Mouse (Mus musculus): ENCODE measurements around the gene Ugt1a5. TPM values are rescaled to one million over a fixed set of nuclear protein-coding genes. Genes with fewer than 3 reads are reported as not detected.

The Ugt1a5 gene
- total and polyA plus RNA-seq, 2 experiments from 2014 or later = not detected

GRCm38 (mm10) chr1:88256886-88257663 is 91.3 kb downstream of the Ugt1a5 start:
- 80% methylated on average over 10 of the region's 10 CpGs for WGBS
- DNase-seq (ENCODE audit: low spot score) (no peak), ATAC-seq (ENCODE audit: low FRiP score) (no peak)
- H3K9ac ChIP-seq (replicated peaks; ENCODE audit: low read length, poor library complexity, severe bottlenecking) = no peak overlapping the region
- peaks cover 68% of the 10 kb centered on the region for H3K9me3 ChIP-seq (ENCODE audit: low read length)
- peaks cover 30% of the 10 kb centered on the region for H3K36me3 ChIP-seq (ENCODE audit: insufficient read depth, low read length)
- H3K4me2 ChIP-seq (ENCODE audit: low read depth, low read length, poor library complexity, severe bottlenecking) = no peak overlapping the region
- H3K4me1 ChIP-seq (ENCODE audit: insufficient read depth, low read length) = no peaks in the 10 kb centered on the region
- H3K27me3 ChIP-seq (ENCODE audit: insufficient read depth, low read length) = no peaks in the 10 kb centered on the region
- H3K27ac ChIP-seq (ENCODE audit: low read depth, low read length) = no peak overlapping the region
- no peak overlapping the region for H3K4me3 ChIP-seq (ENCODE audit: low read depth, low read length)
- TF ChIP-seq CTCF (IDR thresholded peaks at IDR 0.05) = no peak

GRCm38 (mm10) chr1:88257681-88258080 is 91.9 kb downstream of the Ugt1a5 start:
- ATAC-seq (ENCODE audit: low FRiP score) (no peak), DNase-seq (ENCODE audit: low spot score) (no peak)
- H3K4me3 ChIP-seq (ENCODE audit: low read depth, low read length) = no peak overlapping the region
- 82% methylated on average over 6 of the region's 6 CpGs for WGBS
- peaks cover 36% of the 10 kb centered on the region for H3K36me3 ChIP-seq (ENCODE audit: insufficient read depth, low read length)
- no peak overlapping the region for H3K27ac ChIP-seq (ENCODE audit: low read depth, low read length)
- H3K9me3 ChIP-seq (ENCODE audit: low read length) = peaks cover 62% of the 10 kb centered on the region
- H3K4me2 ChIP-seq (ENCODE audit: low read depth, low read length, poor library complexity, severe bottlenecking) = no peak overlapping the region
- no peak overlapping the region for H3K9ac ChIP-seq (replicated peaks; ENCODE audit: low read length, poor library complexity, severe bottlenecking)
- H3K27me3 ChIP-seq (ENCODE audit: insufficient read depth, low read length) = no peaks in the 10 kb centered on the region
- no peak for TF ChIP-seq CTCF (IDR thresholded peaks at IDR 0.05)
- H3K4me1 ChIP-seq (ENCODE audit: insufficient read depth, low read length) = no peaks in the 10 kb centered on the region

- Histone ChIP-seq H3K4me3 (ENCODE audit: low read depth, low read length) (no peak overlapping the region), H3K27ac (ENCODE audit: low read depth, low read length) (no peak overlapping the region), H3K4me2 (ENCODE audit: low read depth, low read length, poor library complexity, severe bottlenecking) (no peak overlapping the region), H3K27me3 (ENCODE audit: insufficient read depth, low read length) (no peaks in the 10 kb centered on the region), H3K9me3 (ENCODE audit: low read length) (peaks cover 55% of the 10 kb centered on the region), H3K9ac (replicated peaks; ENCODE audit: low read length, poor library complexity, severe bottlenecking) (no peak overlapping the region), H3K4me1 (ENCODE audit: insufficient read depth, low read length) (no peaks in the 10 kb centered on the region), H3K36me3 (ENCODE audit: insufficient read depth, low read length) (peaks cover 42% of the 10 kb centered on the region)
- ATAC-seq (ENCODE audit: low FRiP score) (no peak), DNase-seq (ENCODE audit: low spot score) (no peak)
- TF ChIP-seq CTCF (IDR thresholded peaks at IDR 0.05) = no peak
- 68% methylated on average over 6 of the region's 6 CpGs for WGBS
Observed at GRCm38 (mm10) chr1:88258361-88258760, 92.5 kb downstream of the Ugt1a5 start.

- WGBS = 79% methylated on average over 8 of the region's 8 CpGs
- TF ChIP-seq CTCF (IDR thresholded peaks at IDR 0.05) = no peak
- H3K9me3 ChIP-seq (ENCODE audit: low read length) = peaks cover 48% of the 10 kb centered on the region
- no peaks in the 10 kb centered on the region for H3K27me3 ChIP-seq (ENCODE audit: insufficient read depth, low read length)
- H3K4me1 ChIP-seq (ENCODE audit: insufficient read depth, low read length) = no peaks in the 10 kb centered on the region
- no peak overlapping the region for H3K4me2 ChIP-seq (ENCODE audit: low read depth, low read length, poor library complexity, severe bottlenecking)
- H3K9ac ChIP-seq (replicated peaks; ENCODE audit: low read length, poor library complexity, severe bottlenecking) = peak overlapping the region; percentile 3
- ATAC-seq (ENCODE audit: low FRiP score) (no peak), DNase-seq (ENCODE audit: low spot score) (peak; percentile 79)
- no peak overlapping the region for H3K4me3 ChIP-seq (ENCODE audit: low read depth, low read length)
- H3K27ac ChIP-seq (ENCODE audit: low read depth, low read length) = no peak overlapping the region
- peaks cover 49% of the 10 kb centered on the region for H3K36me3 ChIP-seq (ENCODE audit: insufficient read depth, low read length)
Observed at GRCm38 (mm10) chr1:88258881-88259642, 93.2 kb downstream of the Ugt1a5 start.

GRCm38 (mm10) chr1:88259643-88260024 is 93.8 kb downstream of the Ugt1a5 start:
- Histone ChIP-seq H3K4me2 (ENCODE audit: low read depth, low read length, poor library complexity, severe bottlenecking) (no peak overlapping the region), H3K9ac (replicated peaks; ENCODE audit: low read length, poor library complexity, severe bottlenecking) (peak overlapping the region; percentile 3; the same call in 1 of the 2 replicates), H3K27me3 (ENCODE audit: insufficient read depth, low read length) (no peaks in the 10 kb centered on the region), H3K36me3 (ENCODE audit: insufficient read depth, low read length) (peaks cover 55% of the 10 kb centered on the region), H3K27ac (ENCODE audit: low read depth, low read length) (no peak overlapping the region), H3K4me3 (ENCODE audit: low read depth, low read length) (no peak overlapping the region), H3K9me3 (ENCODE audit: low read length) (peaks cover 43% of the 10 kb centered on the region), H3K4me1 (ENCODE audit: insufficient read depth, low read length) (no peaks in the 10 kb centered on the region)
- ATAC-seq (ENCODE audit: low FRiP score) = no peak
- TF ChIP-seq CTCF (IDR thresholded peaks at IDR 0.05) = no peak
- 80% methylated on average over 4 of the region's 4 CpGs for WGBS
- no peak for DNase-seq (ENCODE audit: low spot score)

GRCm38 (mm10) chr1:88260114-88260513 is 94.3 kb downstream of the Ugt1a5 start:
- no peak for TF ChIP-seq CTCF (IDR thresholded peaks at IDR 0.05)
- Histone ChIP-seq H3K36me3 (ENCODE audit: insufficient read depth, low read length) (peaks cover 60% of the 10 kb centered on the region), H3K4me2 (ENCODE audit: low read depth, low read length, poor library complexity, severe bottlenecking) (no peak overlapping the region), H3K9ac (replicated peaks; ENCODE audit: low read length, poor library complexity, severe bottlenecking) (no peak overlapping the region), H3K4me3 (ENCODE audit: low read depth, low read length) (no peak overlapping the region), H3K4me1 (ENCODE audit: insufficient read depth, low read length) (no peaks in the 10 kb centered on the region), H3K27ac (ENCODE audit: low read depth, low read length) (no peak overlapping the region), H3K27me3 (ENCODE audit: insufficient read depth, low read length) (no peaks in the 10 kb centered on the region), H3K9me3 (ENCODE audit: low read length) (peaks cover 38% of the 10 kb centered on the region)
- DNase-seq (ENCODE audit: low spot score) = no peak
- 0 out of 2 replicates have a peak, but pooled peaks have one; percentile 2 for ATAC-seq (ENCODE audit: low FRiP score)
- WGBS = 78% methylated on average over 6 of the region's 6 CpGs

All from midbrain, postnatal 0 days (tissue).